Mouse (Mus musculus) stomach, embryonic 15.5 days (tissue): ENCODE measurements around the gene Olfr1274-ps. TPM values are rescaled to one million over a fixed set of nuclear protein-coding genes. Genes with fewer than 3 reads are reported as not detected.
"Not testable (repeated sequence)": the region's sequence is repeated elsewhere in the genome, so short reads cannot be mapped to it uniquely, and the experiment has no call there.

Experiments used
- ATAC-seq: fragments of 200-750 bp; cut with Nextera tagmentation; 2 replicates; pipeline ENCODE4 v1.8.0; 2017; ENCODE audit warnings: low read depth, moderate number of reproducible peaks, moderate TSS enrichment; ENCODE audit not compliant: insufficient read depth, low FRiP score
- H3K27ac ChIP-seq: fragments of 300-500 bp; sonication (generic); 2 replicates; pipeline ENCODE4 v1.5.1; 2015; ENCODE audit warnings: mild to moderate bottlenecking, inconsistent platforms
- H3K27me3 ChIP-seq: fragments of 300-500 bp; sonication (generic); replicated peaks from 2 replicates; pipeline ENCODE4 v1.6.1; 2015; ENCODE audit warnings: inconsistent platforms
- H3K36me3 ChIP-seq: fragments of 300-500 bp; sonication (generic); 2 replicates; pipeline ENCODE4 v1.6.1; 2015; ENCODE audit warnings: inconsistent platforms
- H3K4me1 ChIP-seq: fragments of 300-500 bp; sonication (generic); 2 replicates; pipeline ENCODE4 v1.6.1; 2015; ENCODE audit warnings: inconsistent platforms
- H3K4me2 ChIP-seq: fragments of 300-500 bp; sonication (generic); 2 replicates; pipeline ENCODE4 v1.6.1; 2015; ENCODE audit warnings: mild to moderate bottlenecking, inconsistent platforms
- H3K4me3 ChIP-seq: fragments of 300-500 bp; sonication (generic); replicated peaks from 2 replicates; pipeline ENCODE4 v1.5.1; 2015; ENCODE audit warnings: inconsistent platforms
- H3K9ac ChIP-seq: fragments of 300-500 bp; sonication (generic); 2 replicates; pipeline ENCODE4 v1.6.1; 2015; ENCODE audit warnings: inconsistent platforms
- H3K9me3 ChIP-seq: fragments of 300-500 bp; sonication (generic); 2 replicates; pipeline ENCODE4 v1.6.1; 2016; ENCODE audit warnings: inconsistent platforms
- WGBS: fragments of 180-500 bp; shearing (Covaris S2); methylation state at CpG from one replicate; pipeline ENCODE4 v1.1.7; 2015; 5-methylcytosine and 5-hydroxymethylcytosine counted together
- polyA plus RNA-seq: library from polyadenylated mRNA; unstranded; fragments of >200 nt; fragmentation: Nextera tagmentation; extraction: Ambion mirVana; gene quantifications from 2 replicates; pipeline ENCODE4 v1.2.1, GENCODE M21; 2015

Gene Olfr1274-ps
- not detected in 2 replicates for polyA plus RNA-seq

GRCm38 (mm10) chr2:90398633-90399107 is at the start of gene Olfr1274-ps:
Gene Olfr1274-ps (plus strand): TSS chr2:90398683.
- not testable (repeated sequence) for H3K9me3 ChIP-seq, H3K27ac ChIP-seq, H3K4me3 ChIP-seq, H3K36me3 ChIP-seq, H3K27me3 ChIP-seq, ATAC-seq, H3K4me2 ChIP-seq, H3K4me1 ChIP-seq, H3K9ac ChIP-seq
- 78% methylated on average over 7 of the region's 7 CpGs for WGBS

GRCm38 (mm10) chr2:90351047-90351446 is 47.4 kb upstream of the Olfr1274-ps start:
- not testable (repeated sequence) for H3K36me3 ChIP-seq, H3K4me2 ChIP-seq, H3K27ac ChIP-seq, H3K4me1 ChIP-seq, ATAC-seq, H3K9ac ChIP-seq, H3K4me3 ChIP-seq, H3K27me3 ChIP-seq, H3K9me3 ChIP-seq
- no CpG with 5 or more reads among the region's 6 CpGs for WGBS

- H3K9ac ChIP-seq, H3K4me3 ChIP-seq, H3K27me3 ChIP-seq, H3K27ac ChIP-seq, H3K4me2 ChIP-seq, H3K36me3 ChIP-seq, H3K9me3 ChIP-seq, H3K4me1 ChIP-seq: not testable (repeated sequence)
- 0 out of 2 replicates have a peak, but pooled peaks have one; percentile 22 for ATAC-seq
- WGBS = no CpG with 5 or more reads among the region's 3 CpGs
Observed at GRCm38 (mm10) chr2:90351540-90351939, 46.9 kb upstream of the Olfr1274-ps start.

- ATAC-seq, H3K36me3 ChIP-seq, H3K27ac ChIP-seq, H3K9me3 ChIP-seq, H3K4me3 ChIP-seq, H3K9ac ChIP-seq, H3K4me1 ChIP-seq, H3K4me2 ChIP-seq, H3K27me3 ChIP-seq: not testable (repeated sequence)
- WGBS = no CpG with 5 or more reads among the region's 5 CpGs
Observed at GRCm38 (mm10) chr2:90359229-90359628, 39.3 kb upstream of the Olfr1274-ps start.

GRCm38 (mm10) chr2:90360199-90360598 is 38.3 kb upstream of the Olfr1274-ps start:
- no CpG with 5 or more reads among the region's 4 CpGs for WGBS
- H3K9ac ChIP-seq, H3K4me2 ChIP-seq, H3K27ac ChIP-seq, H3K27me3 ChIP-seq, ATAC-seq, H3K4me1 ChIP-seq, H3K9me3 ChIP-seq, H3K4me3 ChIP-seq, H3K36me3 ChIP-seq: not testable (repeated sequence)

- not testable (repeated sequence) for H3K36me3 ChIP-seq, H3K9ac ChIP-seq, H3K4me1 ChIP-seq, ATAC-seq, H3K4me3 ChIP-seq, H3K9me3 ChIP-seq, H3K27ac ChIP-seq, H3K4me2 ChIP-seq, H3K27me3 ChIP-seq
- WGBS = 75% methylated on average over 4 of the region's 4 CpGs
Observed at GRCm38 (mm10) chr2:90414110-90414821, 15.8 kb downstream of the Olfr1274-ps start.

- H3K36me3 ChIP-seq, H3K9me3 ChIP-seq, H3K4me2 ChIP-seq, H3K4me1 ChIP-seq, ATAC-seq, H3K4me3 ChIP-seq, H3K27ac ChIP-seq, H3K27me3 ChIP-seq, H3K9ac ChIP-seq: not testable (repeated sequence)
- WGBS = 81% methylated on average over 6 of the region's 6 CpGs
Observed at GRCm38 (mm10) chr2:90422282-90422681, 23.8 kb downstream of the Olfr1274-ps start.

GRCm38 (mm10) chr2:90424937-90425336 is 26.5 kb downstream of the Olfr1274-ps start:
- H3K27me3 ChIP-seq, ATAC-seq, H3K4me2 ChIP-seq, H3K27ac ChIP-seq, H3K9ac ChIP-seq, H3K4me3 ChIP-seq, H3K9me3 ChIP-seq, H3K36me3 ChIP-seq, H3K4me1 ChIP-seq: not testable (repeated sequence)
- no CpG with 5 or more reads among the region's 4 CpGs for whole genome bisulfite sequencing

GRCm38 (mm10) chr2:90428988-90429717 is 30.7 kb downstream of the Olfr1274-ps start:
- H3K4me3 ChIP-seq, H3K4me1 ChIP-seq, H3K36me3 ChIP-seq, H3K27me3 ChIP-seq, H3K9me3 ChIP-seq, H3K27ac ChIP-seq, ATAC-seq, H3K4me2 ChIP-seq, H3K9ac ChIP-seq: not testable (repeated sequence)
- 100% methylated on average over 1 of the region's 11 CpGs for WGBS

- no CpG with 5 or more reads among the region's 4 CpGs for WGBS
- not testable (repeated sequence) for H3K4me2 ChIP-seq, ATAC-seq, H3K27me3 ChIP-seq, H3K9ac ChIP-seq, H3K4me3 ChIP-seq, H3K27ac ChIP-seq, H3K9me3 ChIP-seq, H3K36me3 ChIP-seq, H3K4me1 ChIP-seq
Observed at GRCm38 (mm10) chr2:90429782-90430181, 31.3 kb downstream of the Olfr1274-ps start.

- H3K27me3 ChIP-seq, ATAC-seq: not testable (repeated sequence)
- 91% methylated on average over 1 of the region's 5 CpGs for WGBS
Observed at GRCm38 (mm10) chr2:90437453-90437852, 39.0 kb downstream of the Olfr1274-ps start.

GRCm38 (mm10) chr2:90440169-90440568 is 41.7 kb downstream of the Olfr1274-ps start:
- not testable (repeated sequence) for H3K27ac ChIP-seq, H3K27me3 ChIP-seq, H3K4me3 ChIP-seq, H3K4me2 ChIP-seq, H3K9ac ChIP-seq, H3K9me3 ChIP-seq, H3K36me3 ChIP-seq, ATAC-seq, H3K4me1 ChIP-seq

More at GRCm38 (mm10) chr2:90437453-90437852, 39.0 kb downstream of the Olfr1274-ps start:
- H3K9me3 ChIP-seq, H3K4me1 ChIP-seq, H3K36me3 ChIP-seq, H3K4me2 ChIP-seq, H3K4me3 ChIP-seq, H3K27ac ChIP-seq, H3K9ac ChIP-seq: not testable (repeated sequence)
